Mouse (Mus musculus) neural tube, embryonic 14.5 days (tissue): Measurements from ENCODE around the gene Wdr37. TPM values are rescaled to one million over a fixed set of nuclear protein-coding genes. Genes with fewer than 3 reads are reported as not detected.

Experiments used
- microRNA-seq: library from miRNA; unstranded; fragments of <30 nt; microRNA quantifications from one replicate; pipeline ENCODE4, GENCODE M21; 2016
- polyA plus RNA-seq: library from polyadenylated mRNA; unstranded; fragments of >200 nt; fragmentation: Nextera tagmentation; extraction: Ambion mirVana; gene quantifications from 2 replicates; pipeline ENCODE4 v1.2.1, GENCODE M21; 2014

Wdr37 gene
- polyA plus RNA-seq, 1 experiment from 2014 or later = 70.8 TPM

Small RNAs within 50 kb of the gene (microRNA-seq; reads per million reads assigned to microRNA genes)
- gene Gm22750 = not detected

Other genes with a start within 250 kb of the Wdr37 start
- gene Idi1, start 13.6 kb upstream of the Wdr37 start, polyA plus RNA-seq = 99.5 and 102 TPM in 2 replicates
- not detected in 2 replicates for gene Gm9745, start 76.3 kb upstream of the Wdr37 start, polyA plus RNA-seq
- 0.15 TPM in 1 of 2 replicates, not detected in the other for gene Idi2, start 81.0 kb upstream of the Wdr37 start, polyA plus RNA-seq
- 65.0 and 70.9 TPM in 2 replicates for gene Gtpbp4, start 124.2 kb upstream of the Wdr37 start, polyA plus RNA-seq
- gene Larp4b, start 222.0 kb upstream of the Wdr37 start, polyA plus RNA-seq = 45.2 and 52.7 TPM in 2 replicates